Mouse (Mus musculus) embryonic facial prominence, embryonic 13.5 days (tissue): ENCODE measurements around the gene Narfl. TPM values are rescaled to one million over a fixed set of nuclear protein-coding genes. Genes with fewer than 3 reads are reported as not detected.

Experiments used
- ATAC-seq: fragments of 200-750 bp; cut with Nextera tagmentation; 2 replicates; pipeline ENCODE4 v1.8.0; 2017; ENCODE audit warnings: low read depth; ENCODE audit not compliant: insufficient number of reproducible peaks, insufficient read depth, low FRiP score, low TSS enrichment
- H3K27ac ChIP-seq: fragments of 300-500 bp; sonication (generic); 2 replicates; pipeline ENCODE4 v1.5.1; 2015; ENCODE audit warnings: moderate library complexity, mild to moderate bottlenecking, inconsistent platforms
- H3K27me3 ChIP-seq: fragments of 300-500 bp; sonication (generic); 2 replicates; pipeline ENCODE4 v1.6.1; 2015; ENCODE audit warnings: mild to moderate bottlenecking, inconsistent platforms
- H3K36me3 ChIP-seq: fragments of 300-500 bp; sonication (generic); 2 replicates; pipeline ENCODE4 v1.6.1; 2015; ENCODE audit warnings: mild to moderate bottlenecking, inconsistent platforms
- H3K4me1 ChIP-seq: fragments of 300-500 bp; sonication (generic); 2 replicates; pipeline ENCODE4 v1.6.1; 2015; ENCODE audit warnings: inconsistent platforms
- H3K4me2 ChIP-seq: fragments of 300-500 bp; sonication (generic); 2 replicates; pipeline ENCODE4 v1.6.1; 2015; ENCODE audit warnings: moderate library complexity, mild to moderate bottlenecking, inconsistent platforms
- H3K4me3 ChIP-seq: fragments of 300-500 bp; sonication (generic); 2 replicates; pipeline ENCODE4 v1.5.1; 2015; ENCODE audit warnings: mild to moderate bottlenecking, inconsistent platforms
- H3K9ac ChIP-seq: fragments of 300-500 bp; sonication (generic); 2 replicates; pipeline ENCODE4 v1.6.1; 2015; ENCODE audit warnings: mild to moderate bottlenecking, inconsistent platforms
- H3K9me3 ChIP-seq: fragments of 300-500 bp; sonication (generic); 2 replicates; pipeline ENCODE4 v1.6.1; 2016; ENCODE audit warnings: inconsistent platforms
- WGBS: fragments of 180-500 bp; shearing (Covaris S2); methylation state at CpG from one replicate; pipeline ENCODE4 v1.1.7; 2015; ENCODE audit warnings: mixed read lengths; 5-methylcytosine and 5-hydroxymethylcytosine counted together
- polyA plus RNA-seq: library from polyadenylated mRNA; unstranded; fragments of >200 nt; fragmentation: Nextera tagmentation; extraction: Ambion mirVana; gene quantifications from 2 replicates; pipeline ENCODE4 v1.2.1, GENCODE M21; 2015

Narfl gene
- polyA plus RNA-seq, 1 experiment from 2014 or later: 24.9 TPM

DNA sequence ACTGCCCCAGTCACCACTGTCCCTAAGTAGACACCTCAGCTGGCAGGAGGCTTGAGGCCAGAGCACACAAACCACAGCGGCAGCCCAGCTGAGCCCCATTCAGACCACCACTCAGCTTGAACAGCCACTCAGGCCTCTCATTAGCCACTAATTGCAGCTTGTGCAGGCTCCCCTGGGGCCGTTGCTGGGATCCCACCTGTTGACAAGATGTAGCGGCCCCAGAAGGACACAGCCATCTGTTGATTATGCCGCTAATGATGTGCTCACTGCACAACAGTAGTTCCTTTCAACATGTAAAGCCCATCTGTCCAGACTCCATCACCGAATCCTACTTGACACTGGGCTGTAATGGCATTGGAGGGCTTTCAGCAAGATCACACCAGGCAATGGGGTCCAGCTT, 7.7 kb upstream of the Narfl start:
- Histone ChIP-seq H3K9ac (no peak overlapping the region), H3K36me3 (no peaks in the 10 kb centered on the region), H3K4me3 (no peak overlapping the region), H3K27me3 (peaks cover 9% of the 10 kb centered on the region; the same call in 1 of the 2 replicates), H3K9me3 (no peaks in the 10 kb centered on the region), H3K4me2 (no peak overlapping the region), H3K4me1 (no peaks in the 10 kb centered on the region), H3K27ac (no peak overlapping the region)
- ATAC-seq: no peak
- 36% methylated on average over 5 of the region's 5 CpGs for WGBS

DNA sequence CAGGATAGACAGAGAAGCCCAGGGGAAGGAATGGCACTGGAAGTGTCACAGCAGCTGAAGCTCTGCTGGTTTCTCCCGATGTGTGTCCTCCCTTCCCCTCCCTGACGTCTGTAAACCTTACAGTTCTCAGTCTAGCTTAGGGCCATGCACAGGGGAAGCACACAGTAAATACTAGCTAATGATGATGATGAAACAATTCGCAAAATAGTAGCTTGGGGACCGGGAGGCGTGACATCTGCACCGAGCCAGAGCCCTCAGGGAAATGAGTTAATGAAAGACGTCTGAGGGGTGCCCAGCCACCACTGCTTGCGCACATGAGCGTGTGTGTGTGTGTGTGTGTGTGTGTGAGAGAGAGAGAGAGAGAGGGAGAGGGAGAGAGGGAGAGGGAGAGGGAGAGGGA, 4.2 kb upstream of the Narfl start:
- Histone ChIP-seq H3K27me3 (peaks cover 9% of the 10 kb centered on the region; the same call in 1 of the 2 replicates), H3K9me3 (no peaks in the 10 kb centered on the region), H3K9ac (0 out of 2 replicates have a peak overlapping the region, but pooled peaks have one; percentile 21), H3K4me3 (no peak overlapping the region), H3K4me2 (no peak overlapping the region), H3K36me3 (no peaks in the 10 kb centered on the region), H3K4me1 (peaks cover 4% of the 10 kb centered on the region), H3K27ac (no peak overlapping the region)
- ATAC-seq: no peak
- 33% methylated on average over 9 of the region's 9 CpGs for WGBS

DNA sequence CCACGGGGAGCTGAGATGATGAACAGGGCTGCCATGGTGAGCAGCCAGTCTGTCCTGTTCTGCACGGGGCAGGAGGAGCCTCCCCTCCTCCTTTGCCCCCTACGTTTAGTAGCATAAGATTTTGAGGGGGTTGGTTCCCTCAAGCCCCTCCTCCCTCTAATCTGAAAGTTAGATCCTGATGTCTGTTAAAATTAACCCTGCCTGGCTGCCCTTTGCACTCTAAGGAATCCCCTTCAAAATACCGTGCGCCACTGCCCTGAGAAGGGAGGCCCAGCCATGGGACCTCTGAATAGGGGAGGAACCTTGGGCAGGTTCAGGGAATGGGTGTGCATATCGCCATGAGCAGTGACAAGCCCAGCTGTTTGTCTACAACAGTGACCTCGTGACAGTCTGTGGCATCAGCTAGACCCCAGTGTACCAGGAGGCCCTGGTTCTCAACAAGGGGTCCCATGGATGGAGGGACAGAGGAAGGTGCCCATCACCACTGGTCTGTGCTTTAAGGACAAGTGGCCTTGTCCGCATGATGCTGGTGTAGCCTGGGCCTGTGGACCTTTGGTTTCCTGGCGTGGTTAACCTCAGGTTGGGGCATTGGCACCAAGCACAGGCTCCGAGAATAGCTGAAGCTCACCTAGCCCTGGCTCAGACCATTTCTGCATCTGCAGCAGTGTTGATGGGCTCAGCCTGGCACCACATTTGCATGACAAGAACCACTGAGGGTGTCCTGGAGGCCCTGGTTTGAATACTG, 1.9 kb downstream of the Narfl start:
- no peak for ATAC-seq
- Histone ChIP-seq H3K4me3 (no peak overlapping the region), H3K4me1 (peaks cover 8% of the 10 kb centered on the region), H3K27ac (no peak overlapping the region), H3K4me2 (no peak overlapping the region), H3K9me3 (no peaks in the 10 kb centered on the region), H3K9ac (no peak overlapping the region), H3K36me3 (peaks cover 25% of the 10 kb centered on the region), H3K27me3 (no peaks in the 10 kb centered on the region)
- 75% methylated on average over 10 of the region's 10 CpGs for WGBS

DNA sequence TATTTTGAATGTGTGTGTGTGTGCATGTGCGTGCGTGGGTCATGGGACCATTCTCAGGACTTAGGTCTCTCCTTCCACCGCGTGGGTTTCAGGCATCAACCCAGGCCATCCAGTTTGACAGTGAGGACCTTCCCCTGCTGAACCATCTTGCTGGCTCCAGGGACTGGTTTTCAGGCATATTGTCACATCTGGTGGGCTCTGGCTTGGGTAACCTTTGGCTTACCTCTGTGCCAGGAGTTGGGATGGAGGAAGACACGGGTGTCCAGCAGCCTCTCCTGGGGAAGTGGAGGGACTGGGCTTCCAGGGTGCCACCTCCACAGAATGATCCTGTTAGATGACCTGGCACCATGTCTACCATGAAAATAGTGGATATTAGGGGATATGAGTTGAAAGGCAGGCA, 4.4 kb downstream of the Narfl start:
- no peak for ATAC-seq
- whole genome bisulfite sequencing: 92% methylated on average over 5 of the region's 5 CpGs
- no peak overlapping the region for H3K4me3 ChIP-seq
- peaks cover 50% of the 10 kb centered on the region for H3K36me3 ChIP-seq
- H3K4me2 ChIP-seq: no peak overlapping the region
- H3K27ac ChIP-seq: no peak overlapping the region
- H3K9ac ChIP-seq: no peak overlapping the region
- no peaks in the 10 kb centered on the region for H3K9me3 ChIP-seq
- no peaks in the 10 kb centered on the region for H3K27me3 ChIP-seq
- peaks cover 8% of the 10 kb centered on the region for H3K4me1 ChIP-seq

DNA sequence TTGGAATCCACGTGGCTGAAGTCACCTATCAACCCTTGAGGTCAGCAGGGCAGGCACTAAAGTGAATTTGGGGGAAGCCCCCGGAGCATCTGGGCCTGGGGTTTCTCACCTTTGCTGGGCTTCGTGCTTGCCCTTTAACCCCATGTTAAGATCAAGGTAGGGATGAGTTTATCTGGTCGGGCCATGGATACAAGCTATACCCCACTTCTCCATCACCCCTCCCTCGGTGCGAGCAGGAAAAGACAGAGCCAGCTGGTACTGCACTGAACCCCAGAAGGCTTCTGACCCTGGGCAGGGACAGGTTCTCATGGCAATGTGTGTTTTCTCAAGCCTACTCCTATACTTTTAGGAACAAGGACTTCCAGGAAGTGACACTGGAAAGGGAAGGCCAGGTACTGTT, 7.8 kb downstream of the Narfl start:
- Histone ChIP-seq H3K27ac (0 out of 2 replicates have a peak overlapping the region, but pooled peaks have one; percentile 22), H3K9ac (no peak overlapping the region), H3K27me3 (no peaks in the 10 kb centered on the region), H3K36me3 (peaks cover 64% of the 10 kb centered on the region), H3K4me1 (peaks cover 18% of the 10 kb centered on the region), H3K4me3 (no peak overlapping the region), H3K9me3 (no peaks in the 10 kb centered on the region), H3K4me2 (no peak overlapping the region)
- ATAC-seq: no peak
- 75% methylated on average over 6 of the region's 6 CpGs for WGBS

DNA sequence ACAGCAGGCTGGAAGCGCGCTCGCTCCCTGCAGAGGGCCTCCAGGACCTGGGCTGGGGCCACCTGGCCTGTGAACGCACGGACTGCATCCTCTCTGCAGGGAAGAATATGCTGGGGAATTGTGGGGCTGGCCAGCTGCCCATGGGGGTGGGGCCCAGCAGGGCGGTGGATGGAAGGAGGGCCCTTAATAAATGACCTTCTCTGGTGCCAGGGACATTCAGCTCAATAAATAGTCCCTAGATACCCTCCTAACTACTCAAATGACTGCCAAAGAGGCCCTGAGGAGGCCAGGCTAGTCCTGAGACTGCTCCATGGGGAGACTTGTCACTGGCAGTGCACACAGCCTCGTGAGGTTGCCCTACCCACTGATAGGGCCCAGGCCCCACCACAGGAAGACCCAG, 9.5 kb downstream of the Narfl start:
- H3K9ac ChIP-seq: peak overlapping the region; percentile 91
- H3K27me3 ChIP-seq: no peaks in the 10 kb centered on the region
- ATAC-seq: no peak
- peaks cover 62% of the 10 kb centered on the region for H3K36me3 ChIP-seq
- peaks cover 18% of the 10 kb centered on the region for H3K4me1 ChIP-seq
- H3K9me3 ChIP-seq: no peaks in the 10 kb centered on the region
- H3K27ac ChIP-seq: no peak overlapping the region
- 86% methylated on average over 7 of the region's 7 CpGs for WGBS
- no peak overlapping the region for H3K4me3 ChIP-seq
- no peak overlapping the region; the same call in 1 of the 2 replicates for H3K4me2 ChIP-seq

DNA sequence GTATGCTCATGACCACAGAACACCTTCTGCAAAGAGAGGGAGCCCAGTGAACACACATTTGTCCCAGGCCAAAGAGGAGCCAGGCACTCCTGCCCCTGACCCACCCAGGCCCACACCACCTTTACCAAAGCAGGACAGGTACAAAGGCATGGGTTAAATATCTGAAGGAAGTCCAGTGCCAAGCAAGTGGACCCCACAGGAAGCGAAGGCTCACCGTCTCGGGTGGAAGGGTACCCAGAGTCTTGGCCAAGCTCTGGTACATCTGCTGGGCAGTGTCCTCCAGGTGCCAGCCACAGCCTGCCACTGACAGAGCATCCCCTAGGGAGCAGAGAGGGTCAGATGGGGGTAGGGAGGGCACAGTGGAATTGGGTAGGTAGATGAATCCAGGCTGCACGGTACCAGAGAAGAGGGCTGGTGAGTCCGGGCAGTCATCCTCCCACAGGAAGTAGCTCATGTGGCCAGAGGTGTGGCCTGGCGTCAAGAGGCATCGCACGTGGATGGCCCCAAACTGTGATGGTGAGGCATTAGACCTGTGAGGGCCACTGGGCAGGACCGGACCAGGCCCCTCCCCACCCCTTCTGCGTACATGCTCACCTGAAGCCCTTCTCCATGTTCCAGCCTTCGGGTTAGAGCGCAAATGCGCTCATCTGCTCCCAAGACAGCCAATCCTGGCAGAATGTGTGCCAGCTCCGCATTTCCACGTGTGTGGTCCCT, 10.4 kb downstream of the Narfl start:
- H3K27me3 ChIP-seq: no peaks in the 10 kb centered on the region
- no peak overlapping the region for H3K27ac ChIP-seq
- no peaks in the 10 kb centered on the region for H3K9me3 ChIP-seq
- H3K9ac ChIP-seq: peak overlapping the region; percentile 91
- ATAC-seq: no peak
- WGBS: 75% methylated on average over 15 of the region's 15 CpGs
- H3K4me3 ChIP-seq: peak overlapping the region; percentile 70
- peaks cover 65% of the 10 kb centered on the region for H3K36me3 ChIP-seq
- H3K4me2 ChIP-seq: peak overlapping the region; percentile 84
- H3K4me1 ChIP-seq: peaks cover 18% of the 10 kb centered on the region

DNA sequence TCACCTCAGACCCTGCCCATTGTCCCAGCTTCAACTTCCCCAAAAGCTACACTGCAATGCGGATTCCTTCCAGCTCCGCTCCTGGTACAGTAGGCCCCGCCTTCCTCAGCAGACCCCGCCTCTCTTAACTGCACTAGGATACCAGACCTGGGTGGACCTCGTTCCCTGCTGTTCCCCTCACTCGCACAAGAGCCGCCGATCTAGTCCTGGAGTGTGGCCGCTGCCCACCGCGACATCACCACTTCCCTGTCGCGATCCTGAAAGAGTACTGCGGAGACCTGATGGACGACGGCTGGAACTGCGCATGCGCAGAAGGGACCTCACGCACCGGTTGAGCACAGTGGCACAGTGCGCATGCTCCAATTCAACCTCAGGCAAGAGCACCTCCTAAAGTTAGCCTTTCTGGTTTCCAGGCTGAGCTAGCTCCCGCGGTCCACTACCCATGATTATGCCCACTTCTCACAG, 11.7 kb downstream of the Narfl start, which contains the start of gene Haghl:
Haghl (minus strand) TSS at position 393 of the 465 bp plus-strand sequence.
- peak within 1 kb of the TSS; percentile 90 for H3K27ac ChIP-seq
- peaks cover 63% of the 10 kb centered on the region for H3K36me3 ChIP-seq
- under 1% methylated on average over 23 of the region's 23 CpGs for WGBS
- peak; percentile 79 for ATAC-seq
- peak within 1 kb of the TSS; percentile 70 for H3K4me3 ChIP-seq
- peak within 1 kb of the TSS; percentile 84 for H3K4me2 ChIP-seq
- H3K27me3 ChIP-seq: no peaks in the 10 kb centered on the region
- H3K4me1 ChIP-seq: peaks cover 18% of the 10 kb centered on the region
- peak within 1 kb of the TSS; percentile 91 for H3K9ac ChIP-seq
- H3K9me3 ChIP-seq: no peaks in the 10 kb centered on the region

DNA sequence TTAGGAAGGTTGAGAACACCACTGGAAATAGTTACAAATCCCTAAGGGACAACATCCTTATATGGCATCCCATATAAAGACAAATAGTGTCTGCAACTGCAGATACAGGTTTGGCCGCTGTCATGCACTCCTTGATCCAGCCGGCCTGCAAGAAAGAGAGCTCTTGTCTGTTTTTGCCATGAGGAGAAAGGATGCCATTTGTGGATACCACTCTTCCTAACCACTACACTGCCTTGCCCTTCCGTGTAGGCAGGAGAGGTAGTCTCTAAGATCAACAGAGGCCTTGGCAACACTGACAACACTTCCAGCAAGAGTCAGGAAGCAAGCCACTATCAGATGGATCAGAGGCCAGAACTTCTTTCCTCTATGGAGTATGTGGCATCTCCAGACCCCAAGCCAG, 12.7 kb downstream of the Narfl start, which contains the start of gene Ccdc78:
Ccdc78 (plus strand) TSS at position 301 of the 400 bp plus-strand sequence.
- WGBS: 82% methylated on average over 3 of the region's 3 CpGs
- no peaks in the 10 kb centered on the region for H3K9me3 ChIP-seq
- peak within 1 kb of the TSS; percentile 84 for H3K4me2 ChIP-seq
- H3K9ac ChIP-seq: peak within 1 kb of the TSS; percentile 91
- peaks cover 27% of the 10 kb centered on the region for H3K4me1 ChIP-seq
- no peak for ATAC-seq
- H3K36me3 ChIP-seq: peaks cover 53% of the 10 kb centered on the region
- peak within 1 kb of the TSS; percentile 70 for H3K4me3 ChIP-seq
- H3K27me3 ChIP-seq: no peaks in the 10 kb centered on the region
- peak within 1 kb of the TSS; percentile 90 for H3K27ac ChIP-seq

DNA sequence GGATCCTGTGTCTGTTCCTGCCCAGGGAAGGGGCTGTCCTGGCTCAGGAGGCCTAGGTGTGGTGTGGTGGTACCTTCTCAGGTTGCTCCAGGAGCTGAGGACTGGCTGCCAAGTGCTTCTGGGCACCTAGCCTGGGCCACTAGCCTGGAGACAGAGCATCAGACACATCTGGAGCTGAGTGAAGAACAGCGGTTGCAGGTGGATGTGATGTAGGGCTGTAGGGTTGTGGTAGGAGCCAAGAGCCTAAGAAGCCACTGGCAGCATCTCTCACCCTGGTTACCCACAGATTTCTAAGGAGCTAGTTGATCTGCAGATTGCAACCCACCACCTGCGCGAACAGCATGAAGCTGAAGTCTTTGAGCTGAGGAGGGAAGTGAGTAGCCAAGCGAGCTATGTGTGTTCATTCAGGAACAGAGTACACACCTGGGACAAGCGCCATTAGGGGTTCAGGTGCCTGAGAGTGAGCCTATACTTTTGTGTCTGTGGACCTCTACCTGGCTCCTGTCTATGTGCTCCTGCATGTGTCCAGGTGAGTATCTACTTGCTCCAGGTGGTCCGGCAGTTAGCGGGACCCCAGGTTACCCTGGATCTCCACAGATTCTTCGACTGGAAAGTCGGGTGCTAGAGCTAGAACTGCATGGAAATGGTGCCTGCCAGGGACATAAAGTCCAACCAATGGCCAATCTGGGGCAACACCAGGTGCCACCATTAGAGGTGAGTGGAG, 13.4 kb downstream of the Narfl start:
- H3K4me1 ChIP-seq: peaks cover 30% of the 10 kb centered on the region
- H3K4me2 ChIP-seq: no peak overlapping the region
- H3K4me3 ChIP-seq: no peak overlapping the region
- H3K9ac ChIP-seq: no peak overlapping the region
- ATAC-seq: no peak
- no peaks in the 10 kb centered on the region for H3K27me3 ChIP-seq
- H3K36me3 ChIP-seq: peaks cover 47% of the 10 kb centered on the region
- H3K27ac ChIP-seq: no peak overlapping the region
- WGBS: 93% methylated on average over 9 of the region's 9 CpGs
- no peaks in the 10 kb centered on the region for H3K9me3 ChIP-seq

DNA sequence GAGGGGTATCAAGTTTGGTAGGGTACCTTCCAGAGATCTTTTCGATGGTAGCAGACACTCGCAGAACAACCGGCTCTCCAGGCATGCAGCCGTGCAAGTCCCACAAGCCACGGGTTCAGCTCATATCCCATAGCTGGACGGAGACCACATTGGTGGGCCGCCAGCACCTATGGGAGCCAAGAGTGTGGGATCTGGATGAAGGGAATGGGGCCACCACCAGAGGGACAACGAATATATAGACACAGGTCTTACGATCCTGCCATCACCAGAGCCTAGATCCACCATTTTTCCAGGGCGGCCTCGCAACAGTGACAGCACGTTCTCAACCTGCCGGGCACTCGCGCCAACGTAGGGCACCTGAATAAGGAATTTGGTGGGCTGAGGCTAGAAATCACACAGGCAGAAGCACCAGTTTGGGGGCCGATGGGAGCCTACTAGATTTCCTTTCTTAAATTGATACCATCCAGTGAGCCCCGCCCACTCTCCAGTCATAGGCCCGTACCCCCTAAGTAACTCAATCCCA, 17.8 kb downstream of the Narfl start:
- peaks cover 23% of the 10 kb centered on the region for H3K36me3 ChIP-seq
- WGBS: 27% methylated on average over 19 of the region's 19 CpGs
- peak overlapping the region; percentile 87 for H3K4me2 ChIP-seq
- ATAC-seq: no peak
- peaks cover 43% of the 10 kb centered on the region for H3K4me1 ChIP-seq
- H3K4me3 ChIP-seq: peak overlapping the region; percentile 75
- no peaks in the 10 kb centered on the region for H3K27me3 ChIP-seq
- peak overlapping the region; percentile 94 for H3K27ac ChIP-seq
- H3K9me3 ChIP-seq: no peaks in the 10 kb centered on the region
- peak overlapping the region; percentile 82 for H3K9ac ChIP-seq
